Mouse (Mus musculus) right cerebral cortex, postnatal 14 days (tissue): ENCODE data around the gene Pbsn.
"Not testable (repeated sequence)": the region's sequence is repeated elsewhere in the genome, so short reads cannot be mapped to it uniquely, and the experiment has no call there.

Experiments
- DNase-seq: peaks from one replicate; pipeline ENCODE4 v3.0.0; 2022

Gene Pbsn

DNA sequence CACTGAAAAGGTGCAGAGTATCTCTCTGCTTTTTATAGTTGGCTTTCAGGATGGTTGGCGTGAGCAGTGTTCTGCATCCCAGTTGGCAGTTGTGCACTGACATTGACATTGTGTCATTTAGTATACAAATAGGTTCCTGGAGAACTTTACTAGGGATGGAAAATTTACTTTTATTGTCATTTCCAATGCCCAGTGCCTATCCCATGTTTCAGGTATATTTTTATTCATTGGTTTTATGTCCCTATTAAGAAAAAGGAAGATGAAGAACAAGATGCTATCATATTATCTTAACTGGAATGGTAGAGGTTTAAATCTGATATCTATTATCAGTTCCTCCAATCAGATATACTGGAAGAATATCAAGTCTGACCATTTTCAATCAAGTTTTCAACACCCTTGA is at the start of gene Pbsn:
Gene Pbsn (minus strand): TSS at position 101 of the 400 bp plus-strand sequence.
- DNase-seq: no peak

DNA sequence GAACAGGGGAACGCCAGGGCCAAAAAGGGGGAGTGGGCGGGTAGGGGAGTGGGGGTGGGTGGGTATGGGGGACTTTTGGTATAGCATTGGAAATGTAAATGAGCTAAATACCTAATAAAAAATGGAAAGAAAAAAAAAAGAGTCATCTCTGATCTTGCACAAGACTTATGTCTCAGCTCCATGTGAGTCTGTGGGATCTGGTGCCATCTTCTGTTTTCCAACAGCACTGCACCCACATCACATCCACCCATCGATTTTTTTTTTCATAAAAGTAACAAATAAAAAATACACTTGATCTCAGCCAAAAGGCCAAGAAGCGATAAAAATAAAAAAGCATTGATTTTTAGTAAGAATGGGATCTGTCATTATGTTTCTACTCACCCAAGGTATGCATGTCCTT is 26.6 kb upstream of the Pbsn start:
- not testable (repeated sequence) for DNase-seq

DNA sequence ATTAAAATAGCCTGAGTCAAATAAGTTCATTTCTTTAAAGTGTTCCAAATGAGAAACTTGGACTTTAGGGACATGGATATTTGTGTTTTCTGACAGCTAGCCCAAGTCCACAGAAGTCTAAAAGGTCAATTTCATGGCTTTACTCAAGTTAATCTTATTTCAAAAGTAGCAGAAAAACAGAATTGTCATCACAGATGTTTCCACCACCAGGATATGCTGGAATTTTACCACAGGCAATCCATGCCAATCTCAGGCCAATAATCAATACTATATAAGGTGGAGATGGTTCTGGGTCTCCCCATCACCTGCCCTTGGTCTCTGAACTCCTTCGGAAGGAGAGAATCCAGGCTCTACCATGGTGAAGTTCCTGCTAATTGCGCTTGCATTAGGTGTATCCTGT is 11.0 kb upstream of the Pbsn start, which contains the start of gene Gm14744:
Gene Gm14744 (plus strand): TSS at position 301 of the 400 bp plus-strand sequence.
- DNase-seq: not testable (repeated sequence)

DNA sequence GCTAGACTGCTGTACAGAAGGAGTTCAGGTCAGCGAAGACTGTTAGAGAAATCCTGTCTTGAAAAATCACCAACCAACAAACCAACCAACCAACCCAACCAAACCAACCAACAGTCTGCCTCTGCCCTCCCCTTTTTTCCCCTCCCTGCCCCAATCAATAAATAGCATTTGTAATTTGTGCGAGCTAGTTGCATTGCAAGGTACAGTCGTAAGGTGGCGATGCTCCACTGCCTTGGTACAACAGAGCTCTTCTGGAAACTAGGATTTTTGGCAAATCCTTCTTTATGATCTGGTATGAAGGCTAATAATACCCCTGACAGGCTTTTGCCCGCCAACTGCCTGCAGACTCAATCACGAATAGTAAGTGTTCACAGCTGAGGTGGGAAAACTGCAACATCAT is 41.4 kb downstream of the Pbsn start:
- DNase-seq: no peak

DNA sequence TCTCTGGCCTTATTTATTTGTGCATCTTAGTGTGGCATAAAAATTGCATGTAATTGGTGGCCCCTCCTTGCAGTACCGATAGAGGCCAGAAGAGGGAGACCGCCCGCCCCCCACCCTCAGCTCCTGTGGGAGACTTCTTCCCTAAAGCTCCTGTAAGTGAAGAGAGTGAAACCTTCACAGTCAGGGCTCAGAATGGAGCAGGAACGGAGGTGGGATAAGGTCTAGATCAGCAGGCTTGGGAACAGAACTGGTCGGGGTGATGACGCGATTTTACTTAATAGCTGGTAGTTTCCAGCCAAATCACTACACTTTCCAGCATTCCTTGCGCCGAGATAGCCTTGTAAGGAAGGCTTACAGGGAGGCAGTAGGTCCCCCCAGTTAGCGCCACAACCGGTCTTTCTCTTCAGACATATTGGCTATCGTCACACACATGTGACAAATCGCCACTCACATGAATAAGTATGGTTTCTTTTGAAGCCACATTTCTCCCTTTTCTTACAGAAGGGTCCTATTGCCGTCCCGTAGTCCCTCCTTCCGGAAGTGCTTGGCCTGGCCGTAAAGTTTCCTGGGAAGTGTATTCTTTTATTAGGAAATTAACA is 42.7 kb downstream of the Pbsn start:
- DNase-seq: peak; percentile 52

DNA sequence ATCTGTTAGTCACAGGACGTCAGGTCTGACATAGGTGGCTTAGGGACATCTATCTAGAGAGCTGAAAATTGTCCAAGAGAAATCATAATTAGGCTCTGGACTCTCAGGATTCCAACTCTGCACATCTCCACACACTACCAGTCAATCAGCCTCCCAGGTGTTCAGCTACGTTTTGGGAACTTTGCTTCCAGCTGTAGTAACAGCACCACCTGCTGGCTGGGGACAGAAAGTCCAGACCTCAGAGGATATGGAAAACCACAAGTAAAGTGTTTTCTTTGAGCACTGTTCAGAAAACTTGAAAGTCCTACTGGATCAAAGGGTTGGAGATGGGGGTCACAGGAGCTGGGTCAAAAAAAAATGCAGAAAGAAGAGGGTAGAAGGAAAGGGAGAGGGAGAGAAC is 44.8 kb downstream of the Pbsn start:
- DNase-seq: peak; percentile 25

DNA sequence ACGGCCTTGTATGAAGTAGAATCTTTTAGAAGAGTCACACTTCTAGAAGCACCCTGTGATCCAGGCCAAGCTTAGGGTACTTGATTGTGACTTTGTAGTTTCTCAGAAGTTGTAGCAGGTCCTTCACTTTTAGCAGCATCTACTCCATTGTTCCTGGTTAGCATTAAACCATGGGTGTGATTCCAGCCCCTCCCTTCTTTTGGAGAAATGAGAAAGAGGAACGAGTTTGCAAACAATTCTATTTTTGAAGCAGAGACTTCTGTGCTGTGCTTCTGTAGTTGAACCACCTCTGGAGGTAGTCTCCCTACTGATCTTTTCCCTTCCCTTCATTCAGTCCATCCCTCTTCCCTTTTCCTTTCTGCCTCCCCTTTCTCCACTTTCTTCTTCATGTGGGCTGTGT is 51.1 kb downstream of the Pbsn start:
- no peak for DNase-seq

DNA sequence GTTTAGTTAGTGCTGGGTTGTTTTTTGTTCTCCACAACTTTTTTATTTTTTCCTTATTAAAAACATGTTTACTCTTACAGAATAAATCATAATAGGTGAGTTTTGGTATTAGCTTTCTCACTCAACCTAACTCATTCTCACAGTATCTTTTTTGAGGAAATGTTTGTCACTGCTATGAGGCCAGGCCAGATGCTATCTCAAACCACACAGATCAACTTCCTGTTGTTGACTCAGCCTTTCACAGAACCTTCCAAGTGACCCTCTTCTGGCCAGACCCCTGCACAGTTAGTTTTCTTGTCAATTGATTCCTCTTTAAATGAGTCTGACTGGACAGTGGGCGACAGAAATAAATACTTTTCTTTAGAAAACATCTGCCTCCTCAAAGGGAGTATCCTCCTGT is 51.9 kb downstream of the Pbsn start:
- no peak for DNase-seq

DNA sequence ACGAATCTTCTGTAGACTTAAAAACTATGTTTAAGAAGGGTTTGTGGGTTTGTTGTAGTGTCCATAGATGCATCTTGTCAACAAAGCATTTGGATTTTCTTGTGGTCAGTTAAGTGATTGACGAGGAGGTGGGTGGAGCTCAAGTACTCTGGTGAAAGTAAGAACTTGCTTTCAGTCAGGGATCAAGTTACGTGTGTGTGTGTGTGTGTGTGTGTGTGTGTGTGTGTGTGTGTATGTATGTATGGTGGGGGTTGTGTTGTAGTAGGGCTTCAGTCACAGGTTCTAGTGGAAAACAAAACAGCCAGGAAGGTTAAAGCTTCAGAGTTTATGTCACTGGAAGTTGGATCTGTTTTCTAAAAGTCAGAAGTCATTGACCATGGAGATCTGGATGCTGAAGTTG is 53.9 kb downstream of the Pbsn start:
- DNase-seq: no peak

DNA sequence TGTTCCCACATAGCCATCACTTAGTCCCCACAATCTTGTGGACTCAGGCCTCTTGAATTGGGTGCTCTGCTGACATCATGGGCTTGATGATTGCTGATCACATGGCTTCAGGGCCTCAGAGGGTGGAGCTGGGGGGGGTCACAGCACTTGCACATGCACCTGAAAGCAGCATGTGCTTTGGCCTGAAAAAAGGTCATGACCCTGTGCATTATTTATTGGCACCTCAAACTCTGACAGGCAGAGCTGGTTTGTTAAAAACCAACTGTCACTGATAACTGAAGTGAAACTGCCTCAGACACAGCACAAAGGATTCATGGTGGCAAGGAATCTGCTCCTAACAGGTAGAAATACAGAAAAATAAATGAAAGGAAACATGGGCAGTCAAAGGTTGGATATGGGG is 55.6 kb downstream of the Pbsn start:
- no peak for DNase-seq

DNA sequence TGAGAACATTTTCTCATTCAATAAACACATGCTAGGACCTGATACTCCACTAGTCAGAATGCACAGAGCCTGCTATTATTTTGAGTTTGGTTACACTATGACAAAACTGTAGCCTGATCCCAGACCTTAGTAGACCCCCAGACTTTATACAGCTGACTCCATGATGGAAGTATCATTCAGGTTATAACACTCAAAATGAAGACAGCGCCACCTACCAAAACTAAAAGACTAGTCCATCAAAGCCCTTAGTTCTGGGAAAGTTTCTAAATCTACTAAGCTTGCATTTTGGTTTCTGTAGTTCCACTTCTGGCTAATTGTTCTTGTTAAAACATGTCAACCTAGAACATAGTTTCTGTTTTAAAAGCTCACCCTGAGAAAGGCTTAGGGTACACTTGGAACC is 56.5 kb downstream of the Pbsn start:
- no peak for DNase-seq

DNA sequence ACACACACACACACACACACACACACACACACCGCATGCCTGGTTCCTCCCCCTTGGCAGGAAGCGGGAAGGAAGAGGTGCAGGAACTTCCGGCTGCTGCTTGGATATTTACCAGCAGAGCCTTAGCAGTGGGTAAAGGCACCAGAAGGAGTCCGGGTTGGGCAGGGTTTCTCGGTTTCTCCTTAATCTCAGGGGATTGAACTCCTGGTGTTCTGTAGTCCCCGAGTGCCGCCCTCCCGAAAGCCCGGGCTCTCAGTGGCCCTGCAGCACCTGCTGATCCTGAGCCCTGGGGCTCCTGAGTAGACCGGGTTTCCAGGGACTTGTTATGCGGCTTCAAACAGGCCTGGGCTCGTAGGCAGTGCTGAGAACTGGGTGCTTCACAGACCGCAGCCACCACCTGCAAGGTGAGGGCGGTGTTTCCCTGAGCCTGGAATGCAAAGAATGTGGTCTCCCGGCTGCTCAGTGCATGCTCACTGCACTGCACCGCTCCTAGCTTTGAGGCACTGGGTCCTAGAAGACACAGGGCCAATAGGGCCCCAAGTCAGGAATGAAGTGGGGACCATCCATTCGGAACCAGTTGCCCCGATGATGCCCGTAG is 57.1 kb downstream of the Pbsn start, which contains the start of gene Prkx:
Gene Prkx (minus strand): TSS at position 41 of the 598 bp plus-strand sequence.
- no peak for DNase-seq

DNA sequence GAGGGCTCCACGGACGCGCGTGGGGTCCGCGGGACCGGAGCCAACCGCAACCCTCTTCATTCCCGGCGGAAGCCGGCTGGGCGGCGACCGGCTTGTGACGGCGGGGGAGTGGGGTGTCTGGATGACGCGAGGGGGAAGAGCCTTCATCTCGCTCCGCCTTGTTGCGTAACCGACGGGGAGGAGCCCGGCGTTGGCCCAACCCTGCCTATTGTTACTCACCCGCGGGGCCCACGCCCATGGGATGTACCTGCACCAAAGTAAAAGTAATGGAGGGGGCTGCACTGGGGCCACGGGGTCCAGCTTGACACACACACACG is 57.6 kb downstream of the Pbsn start:
- peak; percentile 84 for DNase-seq

DNA sequence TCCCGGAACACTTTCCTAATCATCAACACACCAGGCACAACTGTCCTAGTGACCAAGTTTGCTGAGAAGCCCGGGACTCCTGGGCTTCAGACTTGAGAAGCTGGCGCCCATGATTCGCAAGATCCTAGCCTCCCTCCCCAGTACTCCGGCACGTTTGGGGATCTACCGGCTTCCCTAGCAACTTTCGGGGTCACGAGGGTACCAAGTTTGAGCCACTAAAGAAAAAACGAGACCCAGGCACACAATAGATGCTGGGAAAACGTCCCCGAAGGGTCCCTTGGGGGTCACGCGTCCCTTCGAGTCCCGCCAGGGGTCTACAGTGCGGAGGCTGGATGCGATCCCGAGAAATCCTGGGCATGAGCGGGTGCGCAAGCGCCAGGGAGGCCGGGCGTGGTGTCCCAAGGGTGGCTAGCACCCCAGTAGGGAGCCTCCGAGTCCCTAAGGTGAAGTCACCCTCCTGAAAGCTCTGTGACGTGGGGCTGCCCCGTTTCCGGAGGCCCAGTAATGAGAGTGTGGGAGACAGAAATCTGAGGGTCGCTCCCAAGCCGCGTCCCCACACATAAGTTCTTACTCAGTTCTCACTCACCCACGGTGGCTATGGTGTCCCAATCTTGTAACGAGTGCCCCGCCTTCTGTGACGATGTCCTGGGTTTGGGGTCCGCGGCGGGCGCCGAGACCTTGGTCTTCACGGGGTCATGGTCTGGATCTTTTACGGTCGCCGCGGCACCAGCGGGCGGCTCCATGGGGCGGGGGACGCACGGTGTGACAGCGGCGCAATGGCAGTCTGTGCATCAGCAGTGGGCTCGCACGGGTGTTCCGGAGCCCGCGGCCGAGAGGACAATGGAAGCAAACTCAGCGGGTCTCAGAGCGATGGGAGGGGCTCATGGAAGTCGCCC is 58.2 kb downstream of the Pbsn start:
- DNase-seq: peak; percentile 15

DNA sequence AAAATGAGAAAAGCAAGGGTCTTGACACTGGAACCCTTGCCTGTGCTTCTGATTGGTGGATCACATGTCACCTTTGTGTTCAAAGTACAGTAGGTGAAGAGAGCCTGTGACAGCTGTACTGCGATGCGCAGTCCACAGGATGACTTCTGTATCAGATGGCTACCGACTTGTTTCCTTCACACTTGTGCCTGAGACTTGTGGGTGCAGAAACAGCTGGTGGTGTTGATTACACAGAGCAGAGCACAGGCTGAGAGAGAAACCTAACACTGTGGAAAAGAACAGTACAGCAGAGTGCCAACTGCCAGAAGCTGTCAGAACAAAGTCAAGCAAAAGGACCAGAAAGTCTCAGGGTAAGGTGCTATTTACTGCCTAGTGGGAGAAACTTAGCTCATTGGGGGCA is 64.7 kb downstream of the Pbsn start:
- no peak for DNase-seq
